Mouse (Mus musculus) limb, embryonic 11.5 days (tissue): Measurements from ENCODE around the gene Slc38a3. TPM values are rescaled to one million over a fixed set of nuclear protein-coding genes. Genes with fewer than 3 reads are reported as not detected.

ENCODE experiments used
- ATAC-seq: fragments of 200-750 bp; cut with Nextera tagmentation; 2 replicates; pipeline ENCODE4 v1.8.0; 2017; ENCODE audit warnings: low read depth; ENCODE audit not compliant: insufficient number of reproducible peaks, low FRiP score, low TSS enrichment
- DNase-seq: peaks from one replicate; pipeline ENCODE4 v3.0.0-alpha.2; 2015; ENCODE audit warnings: low spot score
- H3K27ac ChIP-seq: fragments of 300-500 bp; sonication (generic); replicated peaks from 2 replicates; pipeline ENCODE4 v1.5.1; 2014; ENCODE audit warnings: low read depth, mild to moderate bottlenecking, low read length
- H3K27me3 ChIP-seq: fragments of 300-500 bp; sonication (generic); 2 replicates; pipeline ENCODE4 v1.6.1; 2014; ENCODE audit warnings: mild to moderate bottlenecking, low read length, mixed read lengths; ENCODE audit not compliant: control insufficient read depth, insufficient read depth
- H3K36me3 ChIP-seq: fragments of 300-500 bp; sonication (generic); 2 replicates; pipeline ENCODE4 v1.6.1; 2014; ENCODE audit warnings: mild to moderate bottlenecking, low read length, moderate library complexity, mixed read lengths; ENCODE audit not compliant: control insufficient read depth, insufficient read depth
- H3K4me1 ChIP-seq: fragments of 300-500 bp; sonication (generic); 2 replicates; pipeline ENCODE4 v1.6.1; 2014; ENCODE audit warnings: low read length, mixed read lengths; ENCODE audit not compliant: control insufficient read depth, insufficient read depth
- H3K4me2 ChIP-seq: fragments of 300-500 bp; sonication (generic); 2 replicates; pipeline ENCODE4 v1.6.1; 2014; ENCODE audit warnings: low read depth, mild to moderate bottlenecking, moderate library complexity; ENCODE audit not compliant: severe bottlenecking
- H3K4me3 ChIP-seq: fragments of 300-500 bp; sonication (generic); 2 replicates; pipeline ENCODE4 v1.5.1; 2014; ENCODE audit warnings: low read depth, low read length
- H3K9ac ChIP-seq: fragments of 300-500 bp; sonication (generic); 2 replicates; pipeline ENCODE4 v1.6.1; 2014; ENCODE audit warnings: mild to moderate bottlenecking, low read length
- H3K9me3 ChIP-seq: fragments of 300-500 bp; sonication (generic); 2 replicates; pipeline ENCODE4 v1.6.1; 2016; ENCODE audit warnings: low read length; ENCODE audit not compliant: control insufficient read depth
- WGBS: fragments of 180-500 bp; shearing (Covaris S2); extraction: QIAGEN DNeasy Blood & Tissue Kit; methylation state at CpG from one replicate; pipeline ENCODE4 v1.1.7; 2014; 5-methylcytosine and 5-hydroxymethylcytosine counted together
- polyA plus RNA-seq: library from polyadenylated mRNA; unstranded; fragments of >200 nt; fragmentation: Nextera tagmentation; extraction: Ambion mirVana; gene quantifications from 2 replicates; pipeline ENCODE4 v1.2.1, GENCODE M21; 2014

Gene Slc38a3
- polyA plus RNA-seq, 1 experiment from 2014 or later, result 3.4 TPM

DNA sequence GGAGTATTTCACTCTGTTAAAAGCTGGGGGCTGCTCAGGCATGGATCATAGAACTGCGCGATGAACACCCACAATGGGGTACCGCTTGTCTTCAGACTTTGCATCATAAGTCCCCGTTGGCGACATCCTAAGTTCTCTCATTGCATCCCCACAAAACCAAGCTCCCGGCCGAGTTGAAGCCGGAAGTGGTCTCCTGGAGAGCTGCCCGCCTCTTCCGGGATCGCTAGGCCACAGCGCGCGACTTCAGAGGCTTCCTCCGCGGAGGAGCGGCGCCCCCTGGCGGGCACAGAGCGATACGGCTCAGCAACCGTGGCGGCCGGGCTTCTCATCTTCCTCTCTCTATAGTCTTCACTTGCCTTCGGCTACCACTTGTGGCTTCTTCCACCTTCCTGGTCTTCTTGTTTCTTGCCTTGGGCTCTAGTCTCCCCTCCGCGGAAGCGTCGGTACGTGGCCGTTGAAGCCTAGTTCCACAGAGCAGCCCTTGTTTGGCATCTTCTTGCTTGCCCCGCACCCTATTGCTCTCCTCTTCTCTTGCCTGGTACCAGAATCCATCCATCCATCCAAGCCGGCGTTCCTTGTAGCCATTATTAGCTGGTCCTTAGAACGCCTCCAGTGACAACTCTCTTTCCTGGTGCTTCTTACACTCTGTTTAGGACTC, 24.7 kb downstream of the Slc38a3 start:
- Histone ChIP-seq H3K4me2 (peak overlapping the region; percentile 65), H3K4me1 (peaks cover 10% of the 10 kb centered on the region; the same call in 1 of the 2 replicates), H3K4me3 (peak overlapping the region; percentile 33), H3K27ac (no peak overlapping the region; the same call in 1 of the 2 replicates), H3K27me3 (no peaks in the 10 kb centered on the region), H3K9me3 (no peaks in the 10 kb centered on the region), H3K9ac (peak overlapping the region; percentile 58), H3K36me3 (no peaks in the 10 kb centered on the region)
- DNase-seq (peak; percentile 97), ATAC-seq (peak; percentile 78)
- WGBS, result 6% methylated on average over 35 of the region's 35 CpGs

- ATAC-seq (no peak), DNase-seq (no peak)
- Histone ChIP-seq H3K36me3 (no peaks in the 10 kb centered on the region), H3K9me3 (no peaks in the 10 kb centered on the region), H3K27me3 (no peaks in the 10 kb centered on the region), H3K27ac (no peak overlapping the region), H3K4me1 (peaks cover 10% of the 10 kb centered on the region; the same call in 1 of the 2 replicates), H3K4me3 (peak overlapping the region; percentile 33), H3K4me2 (no peak overlapping the region; the same call in 1 of the 2 replicates), H3K9ac (no peak overlapping the region)
- 93% methylated on average over 13 of the region's 13 CpGs for WGBS
Measured at GRCm38 (mm10) chr9:107643544-107644214, 25.7 kb downstream of the Slc38a3 start.

GRCm38 (mm10) chr9:107641666-107642065, 27.7 kb downstream of the Slc38a3 start:
- Histone ChIP-seq H3K4me1 (peaks cover 20% of the 10 kb centered on the region), H3K9ac (0 out of 2 replicates have a peak overlapping the region, but pooled peaks have one; percentile 13), H3K27me3 (no peaks in the 10 kb centered on the region), H3K4me3 (no peak overlapping the region), H3K9me3 (no peaks in the 10 kb centered on the region), H3K4me2 (no peak overlapping the region), H3K36me3 (no peaks in the 10 kb centered on the region), H3K27ac (no peak overlapping the region)
- DNase-seq, result no peak
- no peak for ATAC-seq
- 34% methylated on average over 8 of the region's 8 CpGs for WGBS

GRCm38 (mm10) chr9:107640257-107640772, 29.0 kb downstream of the Slc38a3 start:
- Histone ChIP-seq H3K9ac (no peak overlapping the region), H3K27me3 (no peaks in the 10 kb centered on the region), H3K9me3 (no peaks in the 10 kb centered on the region), H3K27ac (no peak overlapping the region), H3K4me1 (peaks cover 25% of the 10 kb centered on the region), H3K4me2 (no peak overlapping the region), H3K4me3 (no peak overlapping the region), H3K36me3 (no peaks in the 10 kb centered on the region)
- DNase-seq, result no peak
- ATAC-seq, result no peak
- WGBS, result 47% methylated on average over 8 of the region's 8 CpGs

DNA sequence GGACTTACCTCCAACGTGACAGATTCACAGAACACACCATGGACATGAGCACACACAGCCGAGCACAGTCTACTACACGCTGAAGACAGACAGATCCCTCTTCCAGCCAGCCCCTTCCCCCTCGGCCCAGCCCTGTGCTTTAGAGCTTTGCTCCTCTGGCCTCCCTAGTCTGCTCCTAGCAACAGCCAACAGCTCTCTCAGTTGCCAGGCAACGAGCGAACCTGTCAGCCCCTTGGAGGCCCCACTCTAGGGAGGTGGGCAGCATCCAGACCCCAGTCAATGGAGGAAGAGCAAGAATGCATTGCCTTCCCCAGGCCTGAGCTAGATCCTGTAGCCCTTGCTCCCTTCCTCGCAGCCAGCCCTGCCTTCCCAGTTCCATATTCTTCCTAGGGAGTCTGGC, 32.3 kb downstream of the Slc38a3 start:
- H3K4me1 ChIP-seq, result peaks cover 30% of the 10 kb centered on the region
- DNase-seq, result peak; percentile 60
- H3K4me2 ChIP-seq, result 0 out of 2 replicates have a peak overlapping the region, but pooled peaks have one; percentile 17
- 31% methylated on average over 7 of the region's 7 CpGs for WGBS
- H3K36me3 ChIP-seq, result 0 out of 2 replicates have a peak, but pooled peaks cover 2% of the 10 kb centered on the region
- 0 out of 2 replicates have a peak overlapping the region, but pooled peaks have one; percentile 14 for H3K27ac ChIP-seq
- H3K27me3 ChIP-seq, result no peaks in the 10 kb centered on the region
- no peaks in the 10 kb centered on the region for H3K9me3 ChIP-seq
- no peak overlapping the region for H3K4me3 ChIP-seq
- peak overlapping the region; percentile 34; the same call in 1 of the 2 replicates for H3K9ac ChIP-seq
- ATAC-seq, result no peak

GRCm38 (mm10) chr9:107635279-107636028, 33.9 kb downstream of the Slc38a3 start, which contains the start of gene Gnai2:
Gene Gnai2 (minus strand): TSS chr9:107635367.
- 2% methylated on average over 38 of the region's 38 CpGs for WGBS
- Histone ChIP-seq H3K27me3 (no peaks in the 10 kb centered on the region), H3K4me2 (peak within 1 kb of the TSS; percentile 100), H3K4me3 (peak within 1 kb of the TSS; percentile 89), H3K9ac (peak within 1 kb of the TSS; percentile 93), H3K27ac (peak within 1 kb of the TSS; percentile 84), H3K9me3 (no peaks in the 10 kb centered on the region), H3K4me1 (peaks cover 46% of the 10 kb centered on the region), H3K36me3 (peaks cover 5% of the 10 kb centered on the region; the same call in 1 of the 2 replicates)
- ATAC-seq (peak; percentile 94), DNase-seq (peak; percentile 94)

GRCm38 (mm10) chr9:107634406-107635278, 34.7 kb downstream of the Slc38a3 start:
- no peak for DNase-seq
- 1% methylated on average over 35 of the region's 35 CpGs for WGBS
- no peak for ATAC-seq
- Histone ChIP-seq H3K36me3 (peaks cover 5% of the 10 kb centered on the region; the same call in 1 of the 2 replicates), H3K4me1 (peaks cover 54% of the 10 kb centered on the region), H3K4me2 (peak overlapping the region; percentile 100), H3K9me3 (no peaks in the 10 kb centered on the region), H3K9ac (peak overlapping the region; percentile 93), H3K27ac (peak overlapping the region; percentile 84), H3K27me3 (no peaks in the 10 kb centered on the region), H3K4me3 (peak overlapping the region; percentile 89)
